Mouse (Mus musculus) MEL (cell line): ENCODE results near the gene Map3k4. TPM values are rescaled to one million over a fixed set of nuclear protein-coding genes. Genes with fewer than 3 reads are reported as not detected.
"Not testable (repeated sequence)": the region's sequence is repeated elsewhere in the genome, so short reads cannot be mapped to it uniquely, and the experiment has no call there.

Experiments
- DNase-seq: peaks from one replicate; pipeline ENCODE4 v3.0.0; 2011; ENCODE audit warnings: low read depth, low spot score
- H3K27ac ChIP-seq: 2 replicates; pipeline ENCODE4 v1.5.1; 2012; ENCODE audit warnings: low read depth, mild to moderate bottlenecking, control low read depth, low read length, moderate library complexity; ENCODE audit not compliant: control insufficient read depth
- H3K27me3 ChIP-seq, 2 experiments: fragments of 150-350 bp in 1 of 2; sonication (generic) in 1 of 2; 2 replicates each; pipeline ENCODE4 v1.6.1; 2012; ENCODE audit warnings: low read length in 2 of 2, mild to moderate bottlenecking in 2 of 2, improper control_type of control experiment in 1 of 2, moderate library complexity in 1 of 2; ENCODE audit not compliant: insufficient read depth in 2 of 2, control insufficient read depth in 1 of 2
- H3K36me3 ChIP-seq, 2 experiments: 2 replicates each; pipeline ENCODE4 v1.6.1; 2012 to 2014; ENCODE audit warnings: low read length in 2 of 2, improper control_type of control experiment in 1 of 2, inconsistent platforms in 1 of 2, mild to moderate bottlenecking in 1 of 2; ENCODE audit not compliant: insufficient read depth in 2 of 2, control insufficient read depth in 1 of 2
- H3K4me1 ChIP-seq, 2 experiments: fragments of 150-350 bp in 1 of 2; sonication (generic) in 1 of 2; 2 replicates each; pipeline ENCODE4 v1.6.1; 2012; ENCODE audit warnings: low read length in 2 of 2, improper control_type of control experiment in 1 of 2, mild to moderate bottlenecking in 1 of 2; ENCODE audit not compliant: insufficient read depth in 2 of 2, control insufficient read depth in 1 of 2
- H3K4me3 ChIP-seq, 2 experiments: fragments of 150-350 bp in 1 of 2; sonication (generic) in 1 of 2; 2 replicates each; pipeline ENCODE4 v1.5.1; 2012; ENCODE audit warnings: low read depth in 2 of 2, low read length in 2 of 2, mild to moderate bottlenecking in 2 of 2, moderate library complexity in 2 of 2, control low read depth in 1 of 2, improper control_type of control experiment in 1 of 2; ENCODE audit not compliant: control insufficient read depth in 1 of 2, insufficient read depth in 1 of 2
- H3K79me2 ChIP-seq: 2 replicates; pipeline ENCODE4 v1.6.1; 2012; ENCODE audit warnings: mild to moderate bottlenecking, low read length, moderate library complexity; ENCODE audit not compliant: control insufficient read depth, poor library complexity, insufficient read depth
- H3K9ac ChIP-seq: 2 replicates; pipeline ENCODE4 v1.6.1; 2012; ENCODE audit warnings: low read depth, mild to moderate bottlenecking, control low read depth, low read length, moderate library complexity; ENCODE audit not compliant: control insufficient read depth, poor library complexity, severe bottlenecking
- H3K9me3 ChIP-seq: fragments of 150-350 bp; sonication (generic); replicated peaks from 2 replicates; pipeline ENCODE4 v1.6.1; 2012; ENCODE audit warnings: mild to moderate bottlenecking, low read length, improper control_type of control experiment, moderate library complexity; ENCODE audit not compliant: insufficient read depth
- CHD1 ChIP-seq: IDR thresholded peaks from 2 replicates; pipeline ENCODE4 v1.6.1; 2012; ENCODE audit warnings: low read depth, mild to moderate bottlenecking, inconsistent platforms, low read length, improper control_type of control experiment
- CTCF ChIP-seq, 3 experiments: IDR thresholded peaks in 2 of 3; conservative IDR thresholded peaks in 1 of 3; 2 replicates each; pipeline ENCODE4 v1.5.1; 2011 to 2012; ENCODE audit warnings: low read length in 3 of 3, low read depth in 2 of 3, mild to moderate bottlenecking in 2 of 3, improper control_type of control experiment in 1 of 3, inconsistent platforms in 1 of 3, mixed read lengths in 1 of 3, moderate library complexity in 1 of 3; ENCODE audit not compliant: control insufficient read depth in 1 of 3, insufficient read depth in 1 of 3, poor library complexity in 1 of 3, severe bottlenecking in 1 of 3
- HCFC1 ChIP-seq: IDR thresholded peaks from 2 replicates; pipeline ENCODE4 v1.6.1; 2012; ENCODE audit warnings: low read depth, mild to moderate bottlenecking, inconsistent platforms, low read length, improper control_type of control experiment, moderate library complexity
- MAX ChIP-seq: IDR thresholded peaks from 2 replicates; pipeline ENCODE4 v1.6.1; 2011; ENCODE audit warnings: low read length, improper control_type of control experiment
- MEF2A ChIP-seq: IDR thresholded peaks from 2 replicates; pipeline ENCODE4 v1.6.1; 2014; ENCODE audit warnings: low read depth, mild to moderate bottlenecking, inconsistent platforms, low read length, improper control_type of control experiment; ENCODE audit not compliant: poor library complexity, insufficient replicate concordance, severe bottlenecking; ENCODE audit errors: extremely low read depth
- MXI1 ChIP-seq: IDR thresholded peaks from 2 replicates; pipeline ENCODE4 v1.6.1; 2011; ENCODE audit warnings: mild to moderate bottlenecking, low read depth, low read length, improper control_type of control experiment
- MYC ChIP-seq: IDR thresholded peaks from 2 replicates; pipeline ENCODE4 v1.6.1; 2011; ENCODE audit warnings: low read depth, mild to moderate bottlenecking, low read length, improper control_type of control experiment, moderate library complexity
- NELFE ChIP-seq: IDR thresholded peaks from 2 replicates; pipeline ENCODE4 v1.6.1; 2011; ENCODE audit warnings: low read depth, low read length, improper control_type of control experiment
- POLR2A ChIP-seq, 2 experiments: IDR thresholded peaks; 2 replicates each; pipeline ENCODE4 v1.6.1; 2011 to 2012; ENCODE audit warnings: low read length in 2 of 2, mild to moderate bottlenecking in 2 of 2, control low read depth in 1 of 2, improper control_type of control experiment in 1 of 2, low read depth in 1 of 2, moderate library complexity in 1 of 2; ENCODE audit not compliant: control insufficient read depth in 1 of 2, insufficient read depth in 1 of 2, poor library complexity in 1 of 2
- RAD21 ChIP-seq: IDR thresholded peaks from 2 replicates; pipeline ENCODE4 v1.6.1; 2011; ENCODE audit warnings: mild to moderate bottlenecking, low read depth, low read length, improper control_type of control experiment
- SMC3 ChIP-seq: IDR thresholded peaks from 2 replicates; pipeline ENCODE4 v1.6.1; 2011; ENCODE audit warnings: low read depth, low read length, improper control_type of control experiment
- USF2 ChIP-seq, 2 experiments: IDR thresholded peaks; 2 replicates each; pipeline ENCODE4 v1.6.1; 2011 to 2012; ENCODE audit warnings: improper control_type of control experiment in 2 of 2, low read length in 2 of 2, borderline replicate concordance in 1 of 2, inconsistent platforms in 1 of 2, low read depth in 1 of 2, mild to moderate bottlenecking in 1 of 2; ENCODE audit not compliant: insufficient read depth in 1 of 2
- polyA plus RNA-seq, 2 experiments: library from polyadenylated mRNA; stranded (reverse) in 1 of 2; unstranded in 1 of 2; fragments of >175 nt in 1 of 2; fragments of >200 nt in 1 of 2; gene quantifications; 2 replicates each; pipeline versions ENCODE4 v1.2.1 to v1.2.4; 2012; ENCODE audit warnings: low replicate concordance in 2 of 2, low read depth in 1 of 2; ENCODE audit not compliant: insufficient read length in 2 of 2, insufficient read depth in 1 of 2, missing spikeins in 1 of 2
- total RNA-seq: library from RNA; depleted of rRNA; stranded (reverse); fragments of 300-350 nt; gene quantifications from 2 replicates; pipeline ENCODE4 v1.2.3, GENCODE M21; 2012

Gene Map3k4
- total and polyA plus RNA-seq, 3 experiments: 18.0 to 20.4 TPM; not detected in 1

- TF ChIP-seq USF2 (IDR thresholded peaks at IDR 0.05; ENCODE audit: borderline replicate concordance in 1 of 2, insufficient read depth in 1 of 2, low read depth in 1 of 2, low read length in 2 of 2): no peak
- TF ChIP-seq NELFE: no peak
- TF ChIP-seq MXI1: no peak
- no peak for TF ChIP-seq MEF2A
- TF ChIP-seq MYC: 0 out of 2 replicates have a peak, but pooled peaks have one; percentile 46
Measured at GRCm38 (mm10) chr17:12226551-12226950, 92.0 kb downstream of the Map3k4 start (continued).

- no peaks in the 10 kb centered on the region for H3K79me2 ChIP-seq
- H3K27ac ChIP-seq: no peak overlapping the region
- no peaks in the 10 kb centered on the region for H3K4me1 ChIP-seq
- DNase-seq: no peak
- H3K27me3 ChIP-seq: no peaks in the 10 kb centered on the region
- no peak overlapping the region for H3K4me3 ChIP-seq
- TF ChIP-seq MAX (no peak), RAD21 (peak; percentile 11), CTCF (IDR thresholded peaks at IDR 0.05 in 2 of 3, conservative IDR thresholded peaks at IDR 0.05 in 1 of 3; ENCODE audit: control insufficient read depth in 1 of 3, insufficient read depth in 1 of 3, low read depth in 2 of 3, low read length in 3 of 3, poor library complexity in 1 of 3, severe bottlenecking in 1 of 3) (peak in 1 of 3 experiments; percentile 8; a peak in 1 of 6 replicates), MXI1 (no peak), SMC3 (no peak), HCFC1 (no peak), POLR2A (IDR thresholded peaks at IDR 0.05; ENCODE audit: control insufficient read depth in 1 of 2, insufficient read depth in 1 of 2, low read depth in 1 of 2, low read length in 2 of 2, poor library complexity in 1 of 2) (no peak), CHD1 (no peak)
- H3K36me3 ChIP-seq: no peaks in the 10 kb centered on the region; a peak in 1 of 4 replicates
- no peaks in the 10 kb centered on the region for H3K9me3 ChIP-seq
- H3K9ac ChIP-seq: no peak overlapping the region
Measured at GRCm38 (mm10) chr17:12225227-12225626, 93.4 kb downstream of the Map3k4 start.

GRCm38 (mm10) chr17:12224551-12224950 is 94.0 kb downstream of the Map3k4 start:
- H3K79me2 ChIP-seq, H3K9me3 ChIP-seq, H3K4me1 ChIP-seq, H3K36me3 ChIP-seq, H3K27ac ChIP-seq, DNase-seq, H3K9ac ChIP-seq, H3K27me3 ChIP-seq, H3K4me3 ChIP-seq: not testable (repeated sequence)

GRCm38 (mm10) chr17:12224145-12224544 is 94.5 kb downstream of the Map3k4 start:
- no peaks in the 10 kb centered on the region for H3K79me2 ChIP-seq
- no peak overlapping the region for H3K4me3 ChIP-seq
- H3K36me3 ChIP-seq: no peaks in the 10 kb centered on the region
- no peaks in the 10 kb centered on the region for H3K9me3 ChIP-seq
- H3K9ac ChIP-seq: no peak overlapping the region
- no peaks in the 10 kb centered on the region for H3K4me1 ChIP-seq
- H3K27ac ChIP-seq: no peak overlapping the region
- no peak for DNase-seq
- TF ChIP-seq CHD1 (no peak), MAX (no peak), CTCF (IDR thresholded peaks at IDR 0.05 in 2 of 3, conservative IDR thresholded peaks at IDR 0.05 in 1 of 3; ENCODE audit: control insufficient read depth in 1 of 3, insufficient read depth in 1 of 3, low read depth in 2 of 3, low read length in 3 of 3, poor library complexity in 1 of 3, severe bottlenecking in 1 of 3) (no peak)
- TF ChIP-seq, all 39 proteins: peak for 0
- no peaks in the 10 kb centered on the region for H3K27me3 ChIP-seq
